Mouse (Mus musculus): ENCODE measurements at regions not wholly inside any gene's neighbourhood (a gene's known extent, or its start where the extent isn't known, plus 50 kb on each side); places are given as distances from the start of the nearest gene placed in this dataset.
"Not testable (repeated sequence)": the region's sequence is repeated elsewhere in the genome, so short reads cannot be mapped to it uniquely, and the experiment has no call there.

DNA sequence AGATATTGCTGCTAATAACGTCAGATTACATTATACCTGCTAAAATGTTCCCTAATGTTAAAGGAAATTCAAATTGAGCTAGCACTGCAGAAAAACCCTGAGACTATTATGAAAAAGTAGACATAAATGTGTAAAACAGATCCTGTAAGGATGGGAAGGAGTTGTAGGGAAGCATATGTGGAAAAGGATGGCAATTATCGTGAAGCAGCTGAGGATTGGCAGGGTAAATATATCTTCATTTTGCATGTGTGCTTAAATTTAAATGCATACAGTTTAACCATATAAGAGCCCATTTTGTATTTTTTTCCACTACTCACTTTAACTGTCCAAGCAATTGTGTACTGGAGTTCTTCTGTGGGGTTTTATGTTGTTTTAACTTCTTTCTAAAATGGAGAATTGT is 1751.9 kb downstream of the Cntnap5b start:
- intact Hi-C loops (cut with DNase I), result no loop called here
- DNase-seq (ENCODE audit: low spot score in 2 of 2), result no peak

DNA sequence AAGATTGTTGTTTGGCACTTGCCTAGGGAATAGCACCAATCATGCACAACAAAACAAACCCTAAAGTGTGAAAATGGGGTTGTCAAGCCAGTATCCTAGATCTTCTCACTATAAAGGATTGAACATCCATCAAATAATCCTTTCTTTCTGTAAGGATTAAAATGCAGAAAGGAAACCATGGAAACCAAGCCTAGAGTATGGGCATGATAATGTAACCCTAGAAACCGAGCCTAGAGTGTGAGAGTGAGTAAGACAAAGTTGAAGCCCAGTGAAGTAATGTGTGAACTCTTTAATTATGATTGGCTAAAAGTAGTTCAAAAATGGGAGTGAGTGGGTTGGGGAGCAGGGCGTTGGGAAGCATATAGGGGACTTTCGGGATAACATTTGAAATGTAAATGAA is 1757.4 kb downstream of the Cntnap5b start:
- DNase-seq (ENCODE audit: low spot score in 2 of 2), result peak in 1 of 2 experiments; percentile 3
- intact Hi-C loops (cut with DNase I), result no loop called here

DNA sequence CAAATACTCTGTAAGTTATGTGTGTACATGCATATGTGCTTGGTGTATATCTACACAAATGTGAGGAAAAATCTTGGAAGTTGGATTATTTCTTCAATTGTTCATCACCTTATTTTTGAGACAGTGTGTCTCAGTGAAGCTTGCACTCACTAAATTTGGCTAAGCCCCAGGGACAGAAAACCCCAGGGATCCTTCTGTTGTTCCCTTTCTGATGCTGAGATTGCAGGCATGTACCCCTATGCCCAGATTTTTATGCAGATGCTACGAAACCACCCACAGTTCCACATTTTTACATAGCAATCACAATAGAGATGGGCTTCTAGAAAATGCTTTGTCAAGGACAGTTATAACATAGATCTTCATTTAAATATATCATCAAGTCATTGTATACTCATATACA is 1799.7 kb downstream of the Cntnap5b start:
- intact Hi-C loops (cut with DNase I), result no loop called here
- DNase-seq (ENCODE audit: low spot score in 2 of 2), result no peak

DNA sequence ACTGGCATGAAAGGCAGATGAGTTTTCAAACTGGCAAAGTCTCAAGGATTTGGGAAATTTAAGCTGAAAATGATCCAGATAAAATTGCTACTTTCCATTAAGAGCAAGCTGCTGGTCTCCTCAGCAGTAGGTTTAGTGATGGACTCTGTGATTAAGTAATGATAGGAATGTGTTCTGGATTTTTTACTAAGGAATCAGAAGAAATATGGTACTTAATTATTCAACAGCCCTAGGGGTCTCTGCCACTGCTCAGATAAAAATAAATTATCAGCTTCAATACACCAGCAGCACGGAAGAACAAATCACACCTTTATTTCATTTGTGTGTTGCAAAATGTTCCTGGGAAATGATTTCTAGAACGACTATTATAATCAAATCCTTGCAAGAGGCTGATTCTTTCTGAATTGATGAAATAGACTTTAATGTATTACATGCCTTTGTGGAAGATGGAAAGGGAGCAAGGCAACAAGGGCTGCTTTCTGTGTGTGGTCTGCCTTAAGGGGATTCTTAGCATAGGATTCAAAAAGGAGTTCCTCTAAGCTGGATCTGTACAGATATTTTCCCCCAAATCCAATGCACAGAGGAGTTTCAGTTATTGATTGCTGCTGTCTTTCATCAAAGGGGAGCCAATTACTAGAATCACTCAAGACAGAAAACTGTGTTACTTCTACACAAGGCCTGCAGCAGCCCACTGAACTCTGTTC is 1812.9 kb downstream of the Cntnap5b start:
- intact Hi-C loops (cut with DNase I), result no loop called here
- DNase-seq (ENCODE audit: low spot score in 2 of 2), result no peak

DNA sequence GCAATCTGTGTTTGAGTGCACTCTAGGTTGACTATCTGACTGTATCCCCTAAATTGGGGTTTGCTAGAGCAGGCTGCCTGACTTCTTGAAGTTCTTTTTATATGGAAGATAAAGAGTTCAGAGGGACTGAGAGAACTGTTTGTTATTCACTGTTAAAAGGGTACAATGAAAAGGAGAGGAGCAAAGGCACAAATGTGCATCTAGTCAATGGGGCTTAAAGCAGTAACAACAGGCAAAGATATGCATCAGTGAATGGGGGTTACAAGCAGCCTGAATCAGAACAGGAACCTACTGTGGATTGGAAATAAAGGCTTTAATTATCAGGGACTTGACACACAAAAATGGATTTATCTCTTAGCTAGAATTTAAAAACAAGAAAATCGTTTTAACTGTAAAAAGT is 1855.9 kb downstream of the Cntnap5b start:
- intact Hi-C loops (cut with DNase I), result no loop called here
- DNase-seq (ENCODE audit: low spot score in 2 of 2), result no peak

DNA sequence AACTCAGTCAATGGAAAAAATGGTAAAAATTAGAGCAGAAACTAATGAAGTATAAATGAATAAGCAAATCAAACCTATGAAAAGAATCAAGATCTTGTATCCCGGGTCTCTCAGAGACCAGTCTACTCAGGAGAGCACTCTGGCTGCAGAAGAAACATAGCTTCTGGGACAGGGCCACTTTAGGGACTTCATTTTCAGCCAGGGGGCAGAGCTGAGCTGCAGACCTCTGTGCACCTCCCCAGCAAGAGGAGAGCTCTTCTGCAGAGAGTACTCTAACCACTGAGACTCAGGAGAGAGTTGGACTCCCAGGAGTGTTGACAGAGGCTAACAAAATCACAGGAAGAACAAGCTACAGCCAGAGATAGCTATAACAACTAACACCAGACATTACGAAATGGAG is 1856.4 kb downstream of the Cntnap5b start:
- intact Hi-C loops (cut with DNase I), result no loop called here
- no peak for DNase-seq (ENCODE audit: low spot score in 2 of 2)

DNA sequence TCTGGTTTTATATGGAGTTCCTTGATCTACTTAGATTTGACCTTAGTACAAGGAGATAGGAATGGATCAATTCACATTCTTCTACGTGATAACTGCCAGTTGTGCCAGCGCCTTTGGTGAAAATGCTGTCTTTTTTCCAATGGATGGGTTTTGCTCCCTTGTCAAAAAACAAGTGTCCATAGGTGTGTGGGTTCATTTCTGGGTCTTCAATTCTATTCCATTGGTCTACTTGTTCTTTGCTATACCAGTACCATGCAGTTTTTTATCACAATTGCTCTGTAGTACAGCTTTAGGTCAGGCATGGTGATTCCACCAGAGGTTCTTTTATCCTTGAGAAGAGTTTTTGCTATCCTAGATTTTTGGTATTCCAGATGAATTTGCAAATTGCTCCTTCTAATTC is 1891.7 kb downstream of the Cntnap5b start:
- intact Hi-C loops (cut with DNase I), result not testable (repeated sequence)

DNA sequence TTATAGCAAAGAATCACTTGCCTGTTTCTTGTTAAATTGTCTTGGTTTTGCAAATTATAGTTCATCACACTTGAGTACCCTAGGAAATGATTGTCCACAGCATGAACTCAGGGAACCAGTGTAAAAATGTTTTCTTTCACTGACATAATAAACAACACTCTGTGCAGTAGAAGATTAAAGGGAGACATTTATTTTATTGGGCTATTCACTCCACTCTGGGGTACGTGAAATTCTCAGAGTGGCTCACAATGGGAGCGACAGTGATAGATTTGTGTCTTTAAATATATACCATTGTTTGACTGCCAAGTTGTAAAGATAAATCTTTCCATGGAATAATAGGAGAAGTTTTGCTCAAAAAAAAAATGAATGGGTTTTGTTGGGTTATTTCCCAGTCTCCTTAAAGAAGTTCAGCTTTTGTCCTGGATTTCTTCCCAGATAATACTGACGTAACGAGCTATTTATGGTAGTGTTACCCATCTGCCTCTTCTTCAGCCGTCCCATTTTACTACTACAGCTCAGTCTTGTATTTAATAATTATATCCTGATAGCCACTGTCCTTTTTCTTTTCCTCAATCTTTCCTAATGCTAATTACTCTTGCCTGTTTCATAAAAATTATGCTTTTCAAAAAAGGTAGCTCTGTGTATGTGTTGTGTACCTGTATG is 1911.3 kb downstream of the Cntnap5b start:
- intact Hi-C loops (cut with DNase I), result no loop called here
- DNase-seq (ENCODE audit: low spot score in 2 of 2), result peak in 1 of 2 experiments; percentile 3

More for the DNA sequence above, 1891.7 kb downstream of the Cntnap5b start:
- DNase-seq (ENCODE audit: low spot score in 2 of 2), result not testable (repeated sequence)

DNA sequence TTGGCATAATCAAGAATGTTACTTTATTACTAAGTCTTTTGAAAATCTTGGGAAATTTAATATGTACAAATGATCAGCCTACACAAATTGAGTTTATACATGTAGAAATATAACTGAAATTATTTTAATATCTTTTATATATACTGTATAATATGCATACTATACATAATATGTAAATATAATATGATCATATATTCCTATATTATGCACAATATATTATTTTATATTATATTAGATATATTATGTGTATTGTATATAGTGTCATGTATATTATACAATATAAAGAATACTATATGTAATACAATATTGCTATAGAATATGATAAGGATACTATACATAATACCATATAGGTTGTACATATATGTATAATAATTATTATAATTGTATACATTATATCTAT is 1912.4 kb downstream of the Cntnap5b start:
- intact Hi-C loops (cut with DNase I), result no loop called here
- no peak for DNase-seq (ENCODE audit: low spot score in 2 of 2)
